Mouse (Mus musculus): ENCODE measurements around the gene Dhdh.
A peak's percentile ranks its signal among the peaks of the same experiment; 100 is the strongest.

The Dhdh gene

GRCm38 (mm10) chr7:45446589-45446988 is 42.0 kb downstream of the Dhdh start:
- DNase-seq = no peak

GRCm38 (mm10) chr7:45443526-45444420 is 44.8 kb downstream of the Dhdh start:
- DNase-seq = no peak

- DNase-seq = peak; percentile 44
Measured at GRCm38 (mm10) chr7:45437521-45438276, 50.9 kb downstream of the Dhdh start, which contains the start of gene Ruvbl2. Ruvbl2 (minus strand) TSS chr7:45438096.

- no peak for DNase-seq
Measured at GRCm38 (mm10) chr7:45437046-45437445, 51.6 kb downstream of the Dhdh start.

- DNase-seq = no peak
Measured at GRCm38 (mm10) chr7:45436444-45436843, 52.2 kb downstream of the Dhdh start.

DNA sequence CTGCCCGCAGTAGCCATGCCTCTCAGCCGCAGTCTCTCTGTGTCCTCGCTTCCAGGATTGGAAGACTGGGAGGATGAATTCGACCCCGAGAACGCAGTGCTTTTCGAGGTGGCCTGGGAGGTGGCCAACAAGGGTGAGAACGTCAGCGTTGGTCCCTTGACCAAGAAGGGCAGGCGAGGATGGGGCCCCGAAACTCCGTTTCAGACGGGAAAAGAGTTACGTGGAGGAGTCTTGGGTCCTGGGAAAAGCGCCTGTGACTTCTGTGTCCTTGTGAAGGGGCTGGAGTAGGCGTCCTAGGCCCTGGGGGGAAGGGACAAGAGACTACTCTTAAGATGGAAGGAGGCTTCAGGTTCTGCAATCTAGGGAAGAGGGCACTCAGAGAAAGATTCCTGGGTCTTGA is 53.6 kb downstream of the Dhdh start:
- no peak for DNase-seq

GRCm38 (mm10) chr7:45434203-45435015 is 54.2 kb downstream of the Dhdh start, which contains the start of gene Gys1:
Gys1 (plus strand) TSS chr7:45434844.
- DNase-seq = peak; percentile 100

GRCm38 (mm10) chr7:45433835-45434202 is 54.8 kb downstream of the Dhdh start:
- DNase-seq = no peak

DNA sequence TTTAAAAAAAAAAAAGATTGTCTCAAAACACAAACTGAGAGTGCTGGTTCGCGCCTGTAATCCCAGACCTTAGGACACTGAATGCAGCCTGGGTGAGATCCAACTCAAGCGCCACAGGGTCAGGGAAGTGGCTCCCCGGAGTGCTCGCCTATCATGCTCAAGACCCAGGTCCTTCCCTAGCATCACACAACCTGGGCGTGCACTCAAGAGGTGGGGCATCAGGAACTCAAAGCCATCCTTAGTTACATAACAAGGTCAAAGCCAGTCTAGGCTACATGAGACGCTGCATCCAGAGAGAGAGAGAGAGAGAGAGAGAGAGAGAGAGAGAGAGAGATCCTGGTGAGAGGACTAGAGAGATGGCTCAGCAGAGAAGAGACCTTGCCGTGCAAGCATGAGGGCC is 62.0 kb downstream of the Dhdh start:
- DNase-seq = no peak

- DNase-seq = no peak
Measured at GRCm38 (mm10) chr7:45421194-45421593, 67.4 kb downstream of the Dhdh start.
